21 mouse cellular contexts compared by ENCODE assay signal in genomic region chr6:7306956-7307355, GRCm38 (mm10).
DNase-seq lines count a peak whose midpoint lies in the region; ATAC-seq and TF ChIP-seq lines count a peak whose summit lies in the region.
"Had no signal": no experiment of that assay in that cellular context is flagged by ENCODE, and none has a peak within 500 bp of the region (broad histone marks: within the 10 kb centered on the region; RNA-seq: fewer than 3 reads in every experiment).

No protein-coding gene starts in this region.

- H3K9ac ChIP-seq in kidney, embryonic 15.5 days, result no peak overlapping the region
- H3K9ac ChIP-seq in liver, adult 2 months (ENCODE audit: low read depth, low read length), result no peak overlapping the region
- no peak overlapping the region for H3K9ac ChIP-seq in liver, embryonic 11.5 days (ENCODE audit: low read depth, low read length)
- H3K9ac ChIP-seq in heart, embryonic 11.5 days (ENCODE audit: low read depth, low read length), result no peak overlapping the region
- H3K9ac ChIP-seq: forebrain, embryonic 13.5 days; forebrain, postnatal 0 days; heart, embryonic 12.5 days; hindbrain, embryonic 14.5 days had no signal

- TF ChIP-seq CTCF in liver, adult 2 months (IDR thresholded peaks at IDR 0.05; ENCODE audit: low read depth, low read length), result no peak

- H3K4me2 ChIP-seq in kidney, embryonic 15.5 days, result no peak overlapping the region
- H3K4me2 ChIP-seq in liver, embryonic 11.5 days, result no peak overlapping the region
- no peak overlapping the region for H3K4me2 ChIP-seq in heart, embryonic 11.5 days
- H3K4me2 ChIP-seq: forebrain, embryonic 13.5 days; heart, embryonic 12.5 days; hindbrain, embryonic 14.5 days had no signal

- H3K4me1 ChIP-seq in kidney, embryonic 15.5 days, result no peaks in the 10 kb centered on the region
- no peaks in the 10 kb centered on the region for H3K4me1 ChIP-seq in liver, adult 2 months (ENCODE audit: control insufficient read depth, insufficient read depth, low read length)
- no peaks in the 10 kb centered on the region for H3K4me1 ChIP-seq in liver, embryonic 11.5 days (replicated peaks; ENCODE audit: control insufficient read depth, insufficient read depth, low read length)
- H3K4me1 ChIP-seq in heart, embryonic 11.5 days (ENCODE audit: control insufficient read depth, insufficient read depth, low read length), result no peaks in the 10 kb centered on the region
- H3K4me1 ChIP-seq: forebrain, embryonic 13.5 days; heart, embryonic 12.5 days; hindbrain, embryonic 10.5 days had no signal

- ATAC-seq in kidney, embryonic 15.5 days (replicated peaks; ENCODE audit: low FRiP score), result no peak
- no peak for ATAC-seq in liver, embryonic 11.5 days (replicated peaks; ENCODE audit: low FRiP score)
- no peak for ATAC-seq in heart, embryonic 11.5 days (replicated peaks; ENCODE audit: insufficient number of reproducible peaks, low FRiP score, low TSS enrichment)
- ATAC-seq: activated CD4-positive, CD25-positive, alpha-beta regulatory T cell, adult 4 months; forebrain, embryonic 13.5 days; forebrain, postnatal 0 days; Patski had no signal

- no peak for TF ChIP-seq POLR2A in liver, adult 2 months (IDR thresholded peaks at IDR 0.05; ENCODE audit: extremely low read depth, insufficient read depth, low read length)

- no peaks in the 10 kb centered on the region for H3K27me3 ChIP-seq in kidney, embryonic 15.5 days
- H3K27me3 ChIP-seq in liver, adult 2 months (ENCODE audit: control insufficient read depth, insufficient read depth, low read length), result no peaks in the 10 kb centered on the region
- H3K27me3 ChIP-seq in liver, embryonic 11.5 days (replicated peaks; ENCODE audit: control insufficient read depth, insufficient read depth, low read length), result no peaks in the 10 kb centered on the region
- no peaks in the 10 kb centered on the region for H3K27me3 ChIP-seq in heart, embryonic 11.5 days (ENCODE audit: control insufficient read depth, insufficient read depth, low read length)
- H3K27me3 ChIP-seq: CH12.LX; forebrain, embryonic 13.5 days; heart, embryonic 12.5 days had no signal

- peak; percentile 52 for DNase-seq in kidney, adult 11 months
- DNase-seq in liver, adult 2 months (ENCODE audit: extremely low read depth, low read depth, low spot score), result peak; percentile 2
- DNase-seq in liver, embryonic 11.5 days (ENCODE audit: low spot score), result no peak
- peak; percentile 45 to 51 for DNase-seq in kidney, postnatal 25 days
- DNase-seq: adrenal gland, adult 2 months; adrenal gland, postnatal 25 days; cerebellum, adult 2 months; cerebellum, postnatal 10 days; embryo, embryonic 11 days; forebrain, postnatal 0 days; gastrocnemius, postnatal 14 days; heart, adult 2 months had no signal

- H3K4me3 ChIP-seq in kidney, embryonic 15.5 days (replicated peaks), result no peak overlapping the region
- no peak overlapping the region for H3K4me3 ChIP-seq in liver, adult 2 months (ENCODE audit: insufficient read depth, low read depth, low read length)
- H3K4me3 ChIP-seq in liver, embryonic 11.5 days (ENCODE audit: low read depth, low read length), result no peak overlapping the region
- no peak overlapping the region for H3K4me3 ChIP-seq in heart, embryonic 11.5 days (ENCODE audit: low read depth, low read length)
- H3K4me3 ChIP-seq: forebrain, embryonic 13.5 days; heart, adult 2 months; heart, embryonic 12.5 days; hindbrain, embryonic 10.5 days had no signal

- H3K27ac ChIP-seq in kidney, embryonic 15.5 days, result no peak overlapping the region
- no peak overlapping the region for H3K27ac ChIP-seq in liver, adult 2 months (replicated peaks; ENCODE audit: insufficient read depth, low read depth, low read length)
- H3K27ac ChIP-seq in liver, embryonic 11.5 days (ENCODE audit: low read depth, low read length), result no peak overlapping the region
- no peak overlapping the region for H3K27ac ChIP-seq in heart, embryonic 11.5 days (ENCODE audit: low read depth, low read length)
- H3K27ac ChIP-seq: forebrain, embryonic 13.5 days; heart, adult 2 months; hindbrain, embryonic 10.5 days; hindbrain, embryonic 14.5 days had no signal

- no peaks in the 10 kb centered on the region for H3K9me3 ChIP-seq in kidney, embryonic 15.5 days (replicated peaks)
- H3K9me3 ChIP-seq in liver, embryonic 11.5 days (ENCODE audit: control insufficient read depth, low read length), result no peaks in the 10 kb centered on the region
- no peaks in the 10 kb centered on the region for H3K9me3 ChIP-seq in heart, embryonic 11.5 days (replicated peaks; ENCODE audit: control insufficient read depth, low read length)
- H3K9me3 ChIP-seq: forebrain, embryonic 13.5 days; heart, embryonic 12.5 days; hindbrain, embryonic 10.5 days had no signal

- no peaks in the 10 kb centered on the region for H3K36me3 ChIP-seq in kidney, embryonic 15.5 days
- no peaks in the 10 kb centered on the region for H3K36me3 ChIP-seq in liver, adult 2 months (ENCODE audit: control insufficient read depth, insufficient read depth, low read length)
- H3K36me3 ChIP-seq in liver, embryonic 11.5 days (ENCODE audit: control insufficient read depth, insufficient read depth, low read length), result no peaks in the 10 kb centered on the region
- H3K36me3 ChIP-seq in heart, embryonic 11.5 days (ENCODE audit: control insufficient read depth, insufficient read depth, low read length), result no peaks in the 10 kb centered on the region
- H3K36me3 ChIP-seq: heart, embryonic 12.5 days; hindbrain, embryonic 10.5 days had no signal

- 50% methylated on average over 1 of the region's 1 CpGs for WGBS in kidney, embryonic 15.5 days
- WGBS in liver, adult 2 months, result 84% methylated on average over 1 of the region's 1 CpGs
- WGBS in liver, embryonic 11.5 days, result 91% methylated on average over 1 of the region's 1 CpGs
- WGBS in heart, embryonic 11.5 days (ENCODE audit: insufficient replicate concordance), result 71% methylated on average over 1 of the region's 1 CpGs

- H3K79me2 ChIP-seq in liver, adult 2 months (ENCODE audit: control insufficient read depth, insufficient read depth, low read length), result no peaks in the 10 kb centered on the region
